Mouse (Mus musculus): ENCODE measurements around the gene Mtpn. TPM values are rescaled to one million over a fixed set of nuclear protein-coding genes. Genes with fewer than 3 reads are reported as not detected.

The Mtpn gene
- 225 and 234 TPM in 2 replicates for polyA plus RNA-seq (2015; fragmentation: Nextera tagmentation; extraction: Ambion mirVana)

- Histone ChIP-seq H3K27ac (ENCODE audit: low read depth, low read length) (peak within 1 kb of the TSS; percentile 86), H3K9ac (ENCODE audit: low read depth, low read length) (peak within 1 kb of the TSS; percentile 97), H3K4me3 (ENCODE audit: low read length) (peak within 1 kb of the TSS; percentile 100), H3K4me1 (ENCODE audit: control insufficient read depth, insufficient read depth, low read depth, low read length) (peaks cover 10% of the 10 kb centered on the region), H3K27me3 (replicated peaks; ENCODE audit: control insufficient read depth, insufficient read depth, low read length) (no peaks in the 10 kb centered on the region), H3K36me3 (ENCODE audit: control insufficient read depth, insufficient read depth, low read length) (no peaks in the 10 kb centered on the region), H3K4me2 (ENCODE audit: low read length) (peak within 1 kb of the TSS; percentile 90), H3K9me3 (ENCODE audit: control insufficient read depth, low read length) (no peaks in the 10 kb centered on the region)
- under 1% methylated on average over 56 of the region's 61 CpGs for WGBS
- peak; percentile 100 for ATAC-seq
Measured at GRCm38 (mm10) chr6:35539304-35540009, at the start of gene Mtpn. Gene Mtpn, minus strand, starts transcription at chr6:35539888.

- H3K9ac ChIP-seq (ENCODE audit: low read depth, low read length), result no peak overlapping the region
- H3K4me3 ChIP-seq (ENCODE audit: low read length), result no peak overlapping the region
- H3K9me3 ChIP-seq (ENCODE audit: control insufficient read depth, low read length), result no peaks in the 10 kb centered on the region
- H3K27ac ChIP-seq (ENCODE audit: low read depth, low read length), result no peak overlapping the region
- no peak for ATAC-seq
- H3K4me1 ChIP-seq (ENCODE audit: control insufficient read depth, insufficient read depth, low read depth, low read length), result no peaks in the 10 kb centered on the region
- no peaks in the 10 kb centered on the region for H3K36me3 ChIP-seq (ENCODE audit: control insufficient read depth, insufficient read depth, low read length)
- no peaks in the 10 kb centered on the region for H3K27me3 ChIP-seq (replicated peaks; ENCODE audit: control insufficient read depth, insufficient read depth, low read length)
- no peak overlapping the region for H3K4me2 ChIP-seq (ENCODE audit: low read length)
Measured at GRCm38 (mm10) chr6:35568731-35569130, 29.0 kb upstream of the Mtpn start.

DNA sequence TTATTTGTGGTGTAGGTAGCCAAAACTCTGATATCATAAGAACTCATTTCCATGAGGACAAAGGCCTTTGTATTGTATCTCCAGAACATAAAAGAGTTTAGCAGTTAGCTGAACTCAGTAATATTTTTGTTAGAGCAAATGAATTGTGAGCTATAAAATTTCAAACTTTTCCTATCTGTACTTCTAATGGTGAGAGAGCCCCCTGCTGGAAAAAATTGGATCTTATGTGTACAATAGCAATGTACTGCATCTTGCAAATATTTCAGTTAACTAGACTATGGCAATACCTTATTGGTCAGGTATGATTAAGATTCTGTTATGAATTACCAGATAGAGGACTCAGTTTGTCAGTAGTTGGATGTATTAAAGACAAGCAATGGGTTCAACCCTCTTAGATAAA is 28.1 kb upstream of the Mtpn start:
- H3K4me2 ChIP-seq (ENCODE audit: low read length), result no peak overlapping the region
- no peak overlapping the region for H3K27ac ChIP-seq (ENCODE audit: low read depth, low read length)
- H3K9ac ChIP-seq (ENCODE audit: low read depth, low read length), result no peak overlapping the region
- H3K9me3 ChIP-seq (ENCODE audit: control insufficient read depth, low read length), result no peaks in the 10 kb centered on the region
- no peaks in the 10 kb centered on the region for H3K27me3 ChIP-seq (replicated peaks; ENCODE audit: control insufficient read depth, insufficient read depth, low read length)
- ATAC-seq, result no peak
- no peaks in the 10 kb centered on the region for H3K36me3 ChIP-seq (ENCODE audit: control insufficient read depth, insufficient read depth, low read length)
- H3K4me3 ChIP-seq (ENCODE audit: low read length), result no peak overlapping the region
- H3K4me1 ChIP-seq (ENCODE audit: control insufficient read depth, insufficient read depth, low read depth, low read length), result no peaks in the 10 kb centered on the region

GRCm38 (mm10) chr6:35559950-35560349 is 20.3 kb upstream of the Mtpn start:
- Histone ChIP-seq H3K4me1 (ENCODE audit: control insufficient read depth, insufficient read depth, low read depth, low read length) (no peaks in the 10 kb centered on the region), H3K9me3 (ENCODE audit: control insufficient read depth, low read length) (no peaks in the 10 kb centered on the region), H3K4me3 (ENCODE audit: low read length) (no peak overlapping the region), H3K27me3 (replicated peaks; ENCODE audit: control insufficient read depth, insufficient read depth, low read length) (no peaks in the 10 kb centered on the region), H3K4me2 (ENCODE audit: low read length) (no peak overlapping the region), H3K27ac (ENCODE audit: low read depth, low read length) (no peak overlapping the region), H3K9ac (ENCODE audit: low read depth, low read length) (no peak overlapping the region), H3K36me3 (ENCODE audit: control insufficient read depth, insufficient read depth, low read length) (no peaks in the 10 kb centered on the region)
- WGBS, result 57% methylated on average over 2 of the region's 2 CpGs
- ATAC-seq, result no peak

DNA sequence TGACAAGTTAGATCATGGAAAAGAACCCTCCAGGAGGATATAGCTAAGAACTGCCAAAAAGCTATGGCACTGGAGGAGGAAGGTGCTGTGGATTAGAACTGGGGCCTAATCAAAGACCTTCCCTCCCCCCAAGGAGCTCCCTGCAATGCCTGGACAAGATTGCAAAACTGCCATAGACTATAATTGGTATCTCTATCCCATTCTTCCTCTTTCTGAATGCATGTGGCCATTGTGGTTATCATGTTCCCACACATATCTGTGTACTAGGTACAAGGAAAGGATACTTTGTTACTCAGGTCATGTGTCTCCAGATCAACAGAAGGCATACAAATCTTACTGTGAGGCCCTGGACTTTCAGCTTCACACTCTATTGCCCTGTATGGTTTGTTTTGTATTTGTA is 4.7 kb upstream of the Mtpn start:
- 0 out of 2 replicates have a peak, but pooled peaks cover 3% of the 10 kb centered on the region for H3K9me3 ChIP-seq (ENCODE audit: control insufficient read depth, low read length)
- no peak overlapping the region for H3K27ac ChIP-seq (ENCODE audit: low read depth, low read length)
- H3K27me3 ChIP-seq (replicated peaks; ENCODE audit: control insufficient read depth, insufficient read depth, low read length), result no peaks in the 10 kb centered on the region
- H3K4me3 ChIP-seq (ENCODE audit: low read length), result no peak overlapping the region
- H3K4me1 ChIP-seq (ENCODE audit: control insufficient read depth, insufficient read depth, low read depth, low read length), result no peaks in the 10 kb centered on the region
- H3K9ac ChIP-seq (ENCODE audit: low read depth, low read length), result no peak overlapping the region
- H3K4me2 ChIP-seq (ENCODE audit: low read length), result no peak overlapping the region
- no peak for ATAC-seq
- H3K36me3 ChIP-seq (ENCODE audit: control insufficient read depth, insufficient read depth, low read length), result no peaks in the 10 kb centered on the region

GRCm38 (mm10) chr6:35542656-35543400 is 3.1 kb upstream of the Mtpn start:
- no peaks in the 10 kb centered on the region for H3K27me3 ChIP-seq (replicated peaks; ENCODE audit: control insufficient read depth, insufficient read depth, low read length)
- WGBS, result 81% methylated on average over 8 of the region's 8 CpGs
- H3K36me3 ChIP-seq (ENCODE audit: control insufficient read depth, insufficient read depth, low read length), result no peaks in the 10 kb centered on the region
- H3K9me3 ChIP-seq (ENCODE audit: control insufficient read depth, low read length), result 0 out of 2 replicates have a peak, but pooled peaks cover 3% of the 10 kb centered on the region
- H3K4me2 ChIP-seq (ENCODE audit: low read length), result no peak overlapping the region
- peaks cover 9% of the 10 kb centered on the region for H3K4me1 ChIP-seq (ENCODE audit: control insufficient read depth, insufficient read depth, low read depth, low read length)
- no peak overlapping the region for H3K9ac ChIP-seq (ENCODE audit: low read depth, low read length)
- H3K4me3 ChIP-seq (ENCODE audit: low read length), result no peak overlapping the region
- ATAC-seq, result no peak
- H3K27ac ChIP-seq (ENCODE audit: low read depth, low read length), result no peak overlapping the region

DNA sequence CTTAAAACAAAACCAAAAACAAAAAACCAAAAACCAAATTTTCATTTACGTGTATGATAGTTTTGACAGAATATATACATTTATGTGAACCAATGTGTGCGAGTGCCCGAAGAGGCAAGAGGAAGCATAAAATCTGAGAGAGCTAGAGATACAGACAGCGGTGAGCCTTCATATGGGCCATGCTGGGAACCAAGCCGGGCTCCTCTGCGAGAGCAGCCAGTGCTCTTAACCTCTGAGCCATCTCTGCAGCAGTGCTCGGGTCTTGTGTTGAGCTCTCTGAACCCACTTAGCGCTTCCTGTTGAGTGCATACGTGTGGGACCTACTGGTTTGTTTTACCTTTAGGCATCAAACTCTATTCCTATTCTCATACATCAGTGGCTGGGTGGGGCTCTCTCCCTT is 689 bp upstream of the Mtpn start:
- Histone ChIP-seq H3K9me3 (ENCODE audit: control insufficient read depth, low read length) (no peaks in the 10 kb centered on the region), H3K4me3 (ENCODE audit: low read length) (no peak overlapping the region), H3K27me3 (replicated peaks; ENCODE audit: control insufficient read depth, insufficient read depth, low read length) (no peaks in the 10 kb centered on the region), H3K9ac (ENCODE audit: low read depth, low read length) (no peak overlapping the region), H3K27ac (ENCODE audit: low read depth, low read length) (no peak overlapping the region), H3K4me2 (ENCODE audit: low read length) (no peak overlapping the region), H3K36me3 (ENCODE audit: control insufficient read depth, insufficient read depth, low read length) (no peaks in the 10 kb centered on the region), H3K4me1 (ENCODE audit: control insufficient read depth, insufficient read depth, low read depth, low read length) (peaks cover 10% of the 10 kb centered on the region)
- ATAC-seq, result no peak
- WGBS, result 93% methylated on average over 9 of the region's 9 CpGs

- Histone ChIP-seq H3K4me2 (ENCODE audit: low read length) (peak overlapping the region; percentile 90), H3K4me1 (ENCODE audit: control insufficient read depth, insufficient read depth, low read depth, low read length) (peaks cover 10% of the 10 kb centered on the region), H3K27me3 (replicated peaks; ENCODE audit: control insufficient read depth, insufficient read depth, low read length) (no peaks in the 10 kb centered on the region), H3K36me3 (ENCODE audit: control insufficient read depth, insufficient read depth, low read length) (no peaks in the 10 kb centered on the region), H3K9ac (ENCODE audit: low read depth, low read length) (peak overlapping the region; percentile 97), H3K9me3 (ENCODE audit: control insufficient read depth, low read length) (no peaks in the 10 kb centered on the region), H3K4me3 (ENCODE audit: low read length) (peak overlapping the region; percentile 100), H3K27ac (ENCODE audit: low read depth, low read length) (peak overlapping the region; percentile 86)
- 8% methylated on average over 21 of the region's 21 CpGs for WGBS
- ATAC-seq, result no peak
Measured at GRCm38 (mm10) chr6:35538757-35539303, 858 bp downstream of the Mtpn start.

GRCm38 (mm10) chr6:35536021-35536420 is 3.7 kb downstream of the Mtpn start:
- Histone ChIP-seq H3K4me3 (ENCODE audit: low read length) (no peak overlapping the region), H3K27ac (ENCODE audit: low read depth, low read length) (no peak overlapping the region), H3K9ac (ENCODE audit: low read depth, low read length) (no peak overlapping the region), H3K27me3 (replicated peaks; ENCODE audit: control insufficient read depth, insufficient read depth, low read length) (no peaks in the 10 kb centered on the region), H3K4me2 (ENCODE audit: low read length) (no peak overlapping the region), H3K4me1 (ENCODE audit: control insufficient read depth, insufficient read depth, low read depth, low read length) (peaks cover 10% of the 10 kb centered on the region), H3K9me3 (ENCODE audit: control insufficient read depth, low read length) (no peaks in the 10 kb centered on the region), H3K36me3 (ENCODE audit: control insufficient read depth, insufficient read depth, low read length) (no peaks in the 10 kb centered on the region)
- 93% methylated on average over 7 of the region's 7 CpGs for WGBS
- ATAC-seq, result no peak

Data from hindbrain, embryonic 16.5 days (tissue).